Mouse (Mus musculus) intestine, postnatal 0 days (tissue): ENCODE results near the gene Gm47289. TPM values are rescaled to one million over a fixed set of nuclear protein-coding genes. Genes with fewer than 3 reads are reported as not detected.

ENCODE experiments used
- ATAC-seq: fragments of 200-750 bp; cut with Nextera tagmentation; 2 replicates; pipeline ENCODE4 v1.8.0; 2017; ENCODE audit warnings: mild to moderate bottlenecking, moderate TSS enrichment, moderate library complexity
- H3K27ac ChIP-seq: fragments of 300-500 bp; sonication (generic); 2 replicates; pipeline ENCODE4 v1.5.1; 2014; ENCODE audit warnings: mild to moderate bottlenecking, low read depth, low read length, moderate library complexity
- H3K27me3 ChIP-seq: fragments of 300-500 bp; sonication (generic); replicated peaks from 2 replicates; pipeline ENCODE4 v1.6.1; 2014; ENCODE audit warnings: low read length, mixed read lengths; ENCODE audit not compliant: control insufficient read depth, insufficient read depth
- H3K36me3 ChIP-seq: fragments of 300-500 bp; sonication (generic); 2 replicates; pipeline ENCODE4 v1.6.1; 2014; ENCODE audit warnings: mild to moderate bottlenecking, moderate library complexity; ENCODE audit not compliant: control insufficient read depth, insufficient read depth
- H3K4me1 ChIP-seq: fragments of 300-500 bp; sonication (generic); replicated peaks from 2 replicates; pipeline ENCODE4 v1.6.1; 2014; ENCODE audit warnings: antibody characterized with exemption, low read length, mixed read lengths; ENCODE audit not compliant: control insufficient read depth, insufficient read depth
- H3K4me2 ChIP-seq: fragments of 300-500 bp; sonication (generic); replicated peaks from 2 replicates; pipeline ENCODE4 v1.6.1; 2014; ENCODE audit warnings: low read depth, mild to moderate bottlenecking, moderate library complexity
- H3K4me3 ChIP-seq: fragments of 300-500 bp; sonication (generic); 2 replicates; pipeline ENCODE4 v1.5.1; 2014; ENCODE audit warnings: low read depth, low read length
- H3K9ac ChIP-seq: fragments of 300-500 bp; sonication (generic); 2 replicates; pipeline ENCODE4 v1.6.1; 2014; ENCODE audit warnings: mild to moderate bottlenecking, low read depth, low read length
- H3K9me3 ChIP-seq: fragments of 300-500 bp; sonication (generic); 2 replicates; pipeline ENCODE4 v1.6.1; 2016; ENCODE audit warnings: mixed run types; ENCODE audit not compliant: control insufficient read depth
- CTCF ChIP-seq: sonication (generic); IDR thresholded peaks from 2 replicates; pipeline ENCODE4 v1.5.1; 2016; ENCODE audit warnings: low read depth, mild to moderate bottlenecking, control low read depth, antibody characterized with exemption, moderate library complexity
- WGBS: fragments of 180-500 bp; shearing (Covaris S2); extraction: QIAGEN DNeasy Blood & Tissue Kit; methylation state at CpG from one replicate; pipeline ENCODE4 v1.1.7; 2014; 5-methylcytosine and 5-hydroxymethylcytosine counted together
- polyA plus RNA-seq: library from polyadenylated mRNA; unstranded; fragments of >200 nt; fragmentation: Nextera tagmentation; extraction: Ambion mirVana; gene quantifications from 2 replicates; pipeline ENCODE4 v1.2.1, GENCODE M21; 2015

Gm47289 gene
- not detected in 2 replicates for polyA plus RNA-seq

- WGBS, result 53% methylated on average over 4 of the region's 4 CpGs
- Histone ChIP-seq H3K4me2 (no peak within 1 kb of the TSS), H3K4me3 (no peak within 1 kb of the TSS), H3K27ac (no peak within 1 kb of the TSS), H3K27me3 (no peaks in the 10 kb centered on the region), H3K9me3 (no peaks in the 10 kb centered on the region), H3K4me1 (no peaks in the 10 kb centered on the region; the same call in 1 of the 2 replicates), H3K36me3 (no peaks in the 10 kb centered on the region), H3K9ac (no peak within 1 kb of the TSS)
- TF ChIP-seq CTCF, result no peak
- no peak for ATAC-seq
These were observed at the start of gene Gm47289 for GRCm38 (mm10) chr9:119158861-119159260. Gene Gm47289, plus strand, starts transcription at chr9:119159161.

- H3K4me2 ChIP-seq, result no peak overlapping the region
- no peaks in the 10 kb centered on the region for H3K36me3 ChIP-seq
- no peak overlapping the region for H3K27ac ChIP-seq
- 57% methylated on average over 12 of the region's 12 CpGs for WGBS
- no peak for TF ChIP-seq CTCF
- no peaks in the 10 kb centered on the region for H3K9me3 ChIP-seq
- no peak for ATAC-seq
- H3K4me1 ChIP-seq, result no peaks in the 10 kb centered on the region
- H3K4me3 ChIP-seq, result no peak overlapping the region
- no peak overlapping the region for H3K9ac ChIP-seq
- no peaks in the 10 kb centered on the region for H3K27me3 ChIP-seq
These were observed 49.1 kb upstream of the Gm47289 start for GRCm38 (mm10) chr9:119109685-119110353.

- Histone ChIP-seq H3K9ac (no peak overlapping the region), H3K27ac (no peak overlapping the region), H3K9me3 (no peaks in the 10 kb centered on the region), H3K4me3 (no peak overlapping the region), H3K27me3 (no peaks in the 10 kb centered on the region), H3K36me3 (no peaks in the 10 kb centered on the region), H3K4me2 (no peak overlapping the region), H3K4me1 (no peaks in the 10 kb centered on the region)
- ATAC-seq, result no peak
- 39% methylated on average over 3 of the region's 3 CpGs for WGBS
- no peak for TF ChIP-seq CTCF
These were observed 48.3 kb upstream of the Gm47289 start for GRCm38 (mm10) chr9:119110640-119111039.

GRCm38 (mm10) chr9:119114911-119115310, 44.0 kb upstream of the Gm47289 start:
- H3K27me3 ChIP-seq, result no peaks in the 10 kb centered on the region

GRCm38 (mm10) chr9:119119409-119120167, 39.4 kb upstream of the Gm47289 start:
- H3K4me2 ChIP-seq, result no peak overlapping the region
- H3K9me3 ChIP-seq, result no peaks in the 10 kb centered on the region
- 87% methylated on average over 19 of the region's 19 CpGs for WGBS
- no peak overlapping the region for H3K9ac ChIP-seq
- no peak overlapping the region for H3K4me3 ChIP-seq
- H3K27me3 ChIP-seq, result no peaks in the 10 kb centered on the region
- H3K4me1 ChIP-seq, result no peaks in the 10 kb centered on the region
- no peak overlapping the region for H3K27ac ChIP-seq
- ATAC-seq, result no peak
- no peak for TF ChIP-seq CTCF
- H3K36me3 ChIP-seq, result no peaks in the 10 kb centered on the region

More at GRCm38 (mm10) chr9:119114911-119115310, 44.0 kb upstream of the Gm47289 start:
- Histone ChIP-seq H3K4me2 (no peak overlapping the region), H3K9ac (no peak overlapping the region), H3K27ac (no peak overlapping the region), H3K9me3 (no peaks in the 10 kb centered on the region), H3K36me3 (no peaks in the 10 kb centered on the region), H3K4me3 (no peak overlapping the region), H3K4me1 (no peaks in the 10 kb centered on the region)
- no peak for ATAC-seq
- TF ChIP-seq CTCF, result no peak
- WGBS, result 88% methylated on average over 17 of the region's 17 CpGs

GRCm38 (mm10) chr9:119120168-119120560, 38.8 kb upstream of the Gm47289 start:
- Histone ChIP-seq H3K4me1 (no peaks in the 10 kb centered on the region), H3K4me3 (no peak overlapping the region), H3K36me3 (no peaks in the 10 kb centered on the region), H3K27ac (no peak overlapping the region), H3K27me3 (no peaks in the 10 kb centered on the region), H3K9me3 (no peaks in the 10 kb centered on the region), H3K4me2 (no peak overlapping the region), H3K9ac (no peak overlapping the region)
- WGBS, result 48% methylated on average over 3 of the region's 3 CpGs
- TF ChIP-seq CTCF, result no peak
- ATAC-seq, result no peak
